Mouse (Mus musculus) embryonic facial prominence, embryonic 15.5 days (tissue): ENCODE results near the gene Epas1. TPM values are rescaled to one million over a fixed set of nuclear protein-coding genes. Genes with fewer than 3 reads are reported as not detected.

Experiments used
- ATAC-seq: fragments of 200-750 bp; cut with Nextera tagmentation; 2 replicates; pipeline ENCODE4 v1.8.0; 2017; ENCODE audit warnings: low read depth, moderate TSS enrichment; ENCODE audit not compliant: insufficient number of reproducible peaks, low FRiP score, low TSS enrichment
- H3K27ac ChIP-seq: fragments of 300-500 bp; sonication (generic); replicated peaks from 2 replicates; pipeline ENCODE4 v1.5.1; 2015; ENCODE audit warnings: mild to moderate bottlenecking, inconsistent platforms
- H3K27me3 ChIP-seq: fragments of 300-500 bp; sonication (generic); 2 replicates; pipeline ENCODE4 v1.6.1; 2015; ENCODE audit warnings: inconsistent platforms
- H3K36me3 ChIP-seq: fragments of 300-500 bp; sonication (generic); 2 replicates; pipeline ENCODE4 v1.6.1; 2015; ENCODE audit warnings: mild to moderate bottlenecking, inconsistent platforms
- H3K4me1 ChIP-seq: fragments of 300-500 bp; sonication (generic); 2 replicates; pipeline ENCODE4 v1.6.1; 2015; ENCODE audit warnings: inconsistent platforms
- H3K4me2 ChIP-seq: fragments of 300-500 bp; sonication (generic); replicated peaks from 2 replicates; pipeline ENCODE4 v1.6.1; 2015; ENCODE audit warnings: mild to moderate bottlenecking, inconsistent platforms
- H3K4me3 ChIP-seq: fragments of 300-500 bp; sonication (generic); replicated peaks from 2 replicates; pipeline ENCODE4 v1.5.1; 2015; ENCODE audit warnings: mild to moderate bottlenecking, inconsistent platforms
- H3K9ac ChIP-seq: fragments of 300-500 bp; sonication (generic); 2 replicates; pipeline ENCODE4 v1.6.1; 2015; ENCODE audit warnings: inconsistent platforms
- H3K9me3 ChIP-seq: fragments of 300-500 bp; sonication (generic); replicated peaks from 2 replicates; pipeline ENCODE4 v1.6.1; 2016; ENCODE audit warnings: inconsistent platforms
- WGBS: fragments of 180-500 bp; shearing (Covaris S2); methylation state at CpG from one replicate; pipeline ENCODE4 v1.1.7; 2015; 5-methylcytosine and 5-hydroxymethylcytosine counted together
- polyA plus RNA-seq: library from polyadenylated mRNA; unstranded; fragments of >200 nt; fragmentation: Nextera tagmentation; extraction: Ambion mirVana; gene quantifications from 2 replicates; pipeline ENCODE4 v1.2.1, GENCODE M21; 2015

The Epas1 gene
- polyA plus RNA-seq, 1 experiment from 2014 or later: 9.8 TPM

GRCm38 (mm10) chr17:86880461-86881044 is 127.1 kb downstream of the Epas1 start:
- WGBS: 88% methylated on average over 4 of the region's 4 CpGs
- no peaks in the 10 kb centered on the region for H3K4me1 ChIP-seq
- no peak overlapping the region for H3K4me2 ChIP-seq
- no peak overlapping the region for H3K4me3 ChIP-seq
- no peaks in the 10 kb centered on the region for H3K36me3 ChIP-seq
- no peak overlapping the region for H3K9ac ChIP-seq
- no peak for ATAC-seq
- no peaks in the 10 kb centered on the region for H3K27me3 ChIP-seq
- no peak overlapping the region for H3K27ac ChIP-seq
- H3K9me3 ChIP-seq: no peaks in the 10 kb centered on the region

Other genes starting within 250 kb of the Epas1 start
- gene Gm10309, start 248.5 kb upstream of the Epas1 start, polyA plus RNA-seq: 0.36 and 0.45 TPM in 2 replicates
- gene Tmem247, start 163.6 kb downstream of the Epas1 start, polyA plus RNA-seq: not detected in 2 replicates
- gene Atp6v1e2, start 194.2 kb downstream of the Epas1 start, polyA plus RNA-seq: not detected in 2 replicates
- gene Rhoq, start 209.4 kb downstream of the Epas1 start, polyA plus RNA-seq: 24.2 and 28.1 TPM in 2 replicates